Mouse (Mus musculus) erythroblast, embryonic 14.5 days (primary cell): ENCODE data around the gene Clec2l.

Experiments
- GATA1 ChIP-seq: IDR thresholded peaks from 2 replicates; pipeline ENCODE4 v1.6.1; 2012; ENCODE audit warnings: low read length, inconsistent platforms, mixed read lengths
- TAL1 ChIP-seq: IDR thresholded peaks from 3 replicates; pipeline ENCODE4 v1.6.1; 2012; ENCODE audit warnings: low read length, inconsistent platforms, mixed read lengths

GRCm38 (mm10) chr6:38626086-38626485, 36.8 kb upstream of the Clec2l start:
- TF ChIP-seq GATA1 (no peak), TAL1 (no peak)
